Mouse (Mus musculus) heart, embryonic 15.5 days (tissue): Measurements from ENCODE around the gene Actn4. TPM values are rescaled to one million over a fixed set of nuclear protein-coding genes. Genes with fewer than 3 reads are reported as not detected.

Experiments used
- ATAC-seq: fragments of 200-750 bp; cut with Nextera tagmentation; replicated peaks from 2 replicates; pipeline ENCODE4 v1.8.0; 2017; ENCODE audit warnings: low read depth, moderate TSS enrichment; ENCODE audit not compliant: insufficient number of reproducible peaks, insufficient read depth, low FRiP score
- H3K27ac ChIP-seq: fragments of 300-500 bp; sonication (generic); 2 replicates; pipeline ENCODE4 v1.5.1; 2015; ENCODE audit warnings: mild to moderate bottlenecking, inconsistent platforms
- H3K27me3 ChIP-seq: fragments of 300-500 bp; sonication (generic); 2 replicates; pipeline ENCODE4 v1.6.1; 2015; ENCODE audit warnings: inconsistent platforms
- H3K36me3 ChIP-seq: fragments of 300-500 bp; sonication (generic); 2 replicates; pipeline ENCODE4 v1.6.1; 2015; ENCODE audit warnings: mild to moderate bottlenecking, inconsistent platforms
- H3K4me1 ChIP-seq: fragments of 300-500 bp; sonication (generic); replicated peaks from 2 replicates; pipeline ENCODE4 v1.6.1; 2015; ENCODE audit warnings: inconsistent platforms
- H3K4me2 ChIP-seq: fragments of 300-500 bp; sonication (generic); 2 replicates; pipeline ENCODE4 v1.6.1; 2015; ENCODE audit warnings: inconsistent platforms, mild to moderate bottlenecking, moderate library complexity
- H3K4me3 ChIP-seq: fragments of 300-500 bp; sonication (generic); 2 replicates; pipeline ENCODE4 v1.5.1; 2015; ENCODE audit warnings: mild to moderate bottlenecking, inconsistent platforms
- H3K9ac ChIP-seq: fragments of 300-500 bp; sonication (generic); 2 replicates; pipeline ENCODE4 v1.6.1; 2015; ENCODE audit warnings: mild to moderate bottlenecking, inconsistent platforms
- H3K9me3 ChIP-seq: fragments of 300-500 bp; sonication (generic); replicated peaks from 2 replicates; pipeline ENCODE4 v1.6.1; 2016; ENCODE audit warnings: inconsistent platforms
- WGBS: fragments of 180-500 bp; shearing (Covaris S2); methylation state at CpG from one replicate; pipeline ENCODE4 v1.1.7; 2015; ENCODE audit warnings: mixed read lengths; 5-methylcytosine and 5-hydroxymethylcytosine counted together
- polyA plus RNA-seq: library from polyadenylated mRNA; unstranded; fragments of >200 nt; fragmentation: Nextera tagmentation; extraction: Ambion mirVana; gene quantifications from 2 replicates; pipeline ENCODE4 v1.2.1, GENCODE M21; 2015

The Actn4 gene
- polyA plus RNA-seq, 1 experiment from 2014 or later: 236 TPM

DNA sequence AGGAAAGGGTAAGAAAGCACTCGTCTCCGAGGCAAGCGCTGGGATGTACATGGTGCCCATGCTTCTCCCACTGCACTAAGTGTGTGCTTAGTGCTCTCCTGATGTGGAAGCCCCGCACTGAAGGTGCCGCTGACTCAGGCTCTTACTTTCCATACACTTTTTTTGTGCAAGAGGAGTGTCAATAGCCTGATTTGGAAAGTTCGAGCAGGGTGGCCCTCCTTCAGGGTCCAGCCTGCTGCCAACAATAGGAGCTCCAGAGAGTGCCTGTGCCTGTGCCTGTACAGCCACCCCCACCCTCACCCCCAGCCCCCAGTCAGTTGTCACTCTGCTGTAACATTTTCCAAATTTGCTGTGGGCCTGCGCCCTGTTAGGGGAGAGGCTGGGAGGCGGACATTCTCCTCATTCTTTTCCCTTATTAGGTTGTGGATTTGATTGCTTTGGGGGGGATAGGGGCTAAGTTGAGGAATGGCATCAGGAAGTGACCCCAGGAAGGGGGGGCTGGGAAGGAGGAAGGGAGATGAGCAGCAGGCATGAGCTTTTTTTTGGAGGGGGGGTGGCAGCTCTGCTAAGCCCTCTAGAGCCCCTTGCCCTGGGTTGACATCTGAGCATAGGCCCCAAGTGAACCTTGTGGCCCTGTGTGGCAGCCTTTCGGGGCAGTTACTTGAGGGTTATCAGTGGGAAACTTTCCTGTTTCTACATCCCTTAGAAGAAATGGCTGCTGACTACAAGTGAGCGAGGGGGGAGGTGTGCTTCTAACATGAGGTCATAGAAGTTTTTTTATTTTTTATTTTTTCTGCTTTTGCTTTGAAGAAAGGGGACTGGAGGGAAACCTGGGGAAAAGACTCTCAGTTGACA lies 16.5 kb downstream of the Actn4 start:
- no peaks in the 10 kb centered on the region for H3K9me3 ChIP-seq
- H3K9ac ChIP-seq: peak overlapping the region; percentile 46
- no peaks in the 10 kb centered on the region for H3K27me3 ChIP-seq
- 11% methylated on average over 10 of the region's 10 CpGs for WGBS
- peaks cover 95% of the 10 kb centered on the region for H3K4me1 ChIP-seq
- peak; percentile 88 for ATAC-seq
- H3K4me2 ChIP-seq: peak overlapping the region; percentile 45
- peak overlapping the region; percentile 5; the same call in 1 of the 2 replicates for H3K4me3 ChIP-seq
- no peaks in the 10 kb centered on the region for H3K36me3 ChIP-seq
- peak overlapping the region; percentile 97 for H3K27ac ChIP-seq

- H3K9ac ChIP-seq: peak overlapping the region; percentile 46
Observed at GRCm38 (mm10) chr7:28944756-28945415, 17.3 kb downstream of the Actn4 start.

DNA sequence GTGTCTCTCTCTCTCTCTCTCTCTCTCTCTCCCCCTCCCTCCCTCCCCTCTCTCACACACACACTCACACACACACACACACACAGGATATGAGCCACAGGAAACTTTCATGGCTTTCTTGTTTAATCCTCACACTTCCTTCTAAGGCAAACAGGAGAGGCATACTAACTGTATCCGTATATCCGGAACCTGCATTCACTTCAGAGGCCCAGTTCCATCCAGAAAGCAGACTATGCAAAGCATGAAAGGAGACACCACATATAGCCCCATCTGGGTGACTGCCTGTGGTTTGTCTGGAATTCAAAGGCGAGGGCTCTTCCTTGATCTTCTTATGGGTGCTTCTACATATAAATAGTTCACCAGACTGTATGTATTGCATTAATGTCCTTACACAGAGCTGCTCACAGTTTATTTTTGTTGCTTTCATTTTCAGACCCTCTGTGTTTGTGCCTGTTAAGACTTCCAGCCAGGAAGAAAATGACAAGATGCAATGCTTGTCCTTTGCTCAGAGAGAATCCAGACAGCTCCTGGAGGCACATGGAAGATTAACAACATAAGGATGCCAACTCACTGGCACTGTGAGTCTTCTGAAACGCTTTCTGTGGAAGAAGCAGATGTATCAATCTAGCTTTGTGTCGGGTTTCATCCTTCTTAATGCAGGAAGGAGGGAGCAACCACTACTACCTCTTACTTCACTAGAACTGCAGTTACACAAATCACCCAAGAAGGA lies 18.5 kb downstream of the Actn4 start:
- Histone ChIP-seq H3K4me1 (peaks cover 96% of the 10 kb centered on the region), H3K9ac (no peak overlapping the region), H3K27ac (peak overlapping the region; percentile 97), H3K9me3 (no peaks in the 10 kb centered on the region), H3K4me3 (no peak overlapping the region), H3K27me3 (no peaks in the 10 kb centered on the region), H3K36me3 (no peaks in the 10 kb centered on the region), H3K4me2 (no peak overlapping the region)
- 38% methylated on average over 5 of the region's 5 CpGs for WGBS
- ATAC-seq: no peak

More at GRCm38 (mm10) chr7:28944756-28945415, 17.3 kb downstream of the Actn4 start:
- H3K27me3 ChIP-seq: no peaks in the 10 kb centered on the region
- no peaks in the 10 kb centered on the region for H3K9me3 ChIP-seq
- H3K4me1 ChIP-seq: peaks cover 96% of the 10 kb centered on the region
- peak overlapping the region; percentile 97 for H3K27ac ChIP-seq
- no peak for ATAC-seq
- no peak overlapping the region for H3K4me3 ChIP-seq
- peak overlapping the region; percentile 45 for H3K4me2 ChIP-seq
- no peaks in the 10 kb centered on the region for H3K36me3 ChIP-seq
- WGBS: 36% methylated on average over 6 of the region's 6 CpGs

DNA sequence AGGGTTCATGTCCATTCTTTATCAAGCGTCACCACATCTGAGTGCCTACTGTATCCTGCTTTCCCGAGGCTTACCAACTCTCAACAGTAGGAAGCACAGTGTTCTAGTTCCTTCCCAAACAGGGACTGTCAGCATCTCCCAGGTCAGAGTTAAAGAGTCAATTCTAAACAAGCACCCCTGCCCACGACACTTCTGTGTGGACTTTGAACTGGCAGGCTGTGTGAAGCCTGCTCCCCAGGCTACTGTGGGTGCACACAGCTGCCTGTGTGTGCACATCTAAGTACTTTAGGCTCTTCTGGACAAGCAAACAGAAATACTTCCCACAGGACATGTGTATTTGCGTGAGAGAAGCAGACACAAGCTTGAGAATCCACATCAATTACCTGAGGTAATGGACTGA lies 20.6 kb downstream of the Actn4 start:
- peak overlapping the region; percentile 21; the same call in 1 of the 2 replicates for H3K9ac ChIP-seq
- ATAC-seq: no peak
- no peak overlapping the region for H3K4me3 ChIP-seq
- H3K9me3 ChIP-seq: no peaks in the 10 kb centered on the region
- H3K4me1 ChIP-seq: peaks cover 95% of the 10 kb centered on the region
- WGBS: 38% methylated on average over 4 of the region's 4 CpGs
- H3K27me3 ChIP-seq: no peaks in the 10 kb centered on the region
- no peaks in the 10 kb centered on the region for H3K36me3 ChIP-seq
- no peak overlapping the region for H3K4me2 ChIP-seq
- H3K27ac ChIP-seq: peak overlapping the region; percentile 97

GRCm38 (mm10) chr7:28941129-28941528 lies 21.0 kb downstream of the Actn4 start:
- no peak overlapping the region for H3K4me3 ChIP-seq
- H3K27me3 ChIP-seq: no peaks in the 10 kb centered on the region
- H3K4me1 ChIP-seq: peaks cover 95% of the 10 kb centered on the region
- no peak for ATAC-seq
- H3K4me2 ChIP-seq: no peak overlapping the region
- 0 out of 2 replicates have a peak overlapping the region, but pooled peaks have one; percentile 20 for H3K9ac ChIP-seq
- no peaks in the 10 kb centered on the region for H3K36me3 ChIP-seq
- H3K27ac ChIP-seq: peak overlapping the region; percentile 97
- 43% methylated on average over 4 of the region's 4 CpGs for WGBS
- no peaks in the 10 kb centered on the region for H3K9me3 ChIP-seq

DNA sequence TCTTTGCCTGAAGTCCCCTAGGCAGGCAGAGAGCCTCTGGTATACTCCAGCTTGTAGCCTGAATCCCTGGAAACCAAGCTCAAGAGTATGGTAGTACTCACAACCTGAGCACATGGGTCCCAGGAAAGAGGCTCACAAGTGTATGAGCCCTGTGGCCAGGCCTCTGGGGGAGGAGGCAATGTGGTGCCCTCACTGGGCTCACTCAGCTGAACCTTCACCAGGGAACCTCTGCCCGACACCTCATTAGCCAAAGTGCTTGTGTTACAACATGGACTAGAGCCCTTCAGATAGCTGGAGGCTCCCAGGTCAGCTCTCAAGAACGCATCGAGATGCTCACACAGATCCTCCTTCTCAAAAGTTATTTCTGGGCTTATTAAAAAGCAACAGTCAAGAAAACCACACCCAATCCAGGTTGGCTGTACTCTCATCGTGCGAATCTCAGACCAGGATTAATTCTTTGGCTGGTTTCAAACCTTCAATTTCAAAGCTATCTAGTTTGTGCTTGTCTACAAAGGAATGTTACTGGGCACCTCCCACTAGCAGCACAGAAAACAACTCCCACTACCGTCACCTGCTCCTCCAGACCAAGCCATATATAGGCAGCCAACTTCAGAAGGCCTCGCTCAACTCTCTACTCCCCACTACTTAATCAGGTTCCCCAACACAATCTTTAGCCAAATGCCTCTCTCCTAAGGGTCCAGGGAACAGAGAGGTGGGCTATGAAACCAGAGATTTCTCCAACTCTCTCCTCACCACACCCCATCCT lies 22.5 kb downstream of the Actn4 start:
- H3K9ac ChIP-seq: peak overlapping the region; percentile 20
- 44% methylated on average over 7 of the region's 7 CpGs for WGBS

GRCm38 (mm10) chr7:28938654-28939053 lies 23.5 kb downstream of the Actn4 start:
- Histone ChIP-seq H3K4me3 (no peak overlapping the region), H3K9ac (0 out of 2 replicates have a peak overlapping the region, but pooled peaks have one; percentile 20), H3K9me3 (no peaks in the 10 kb centered on the region), H3K4me2 (no peak overlapping the region), H3K4me1 (peaks cover 93% of the 10 kb centered on the region), H3K27me3 (no peaks in the 10 kb centered on the region), H3K36me3 (no peaks in the 10 kb centered on the region), H3K27ac (peak overlapping the region; percentile 97)
- 72% methylated on average over 4 of the region's 4 CpGs for WGBS
- ATAC-seq: no peak

More for the DNA sequence above, 22.5 kb downstream of the Actn4 start:
- ATAC-seq: peak; percentile 59; the same call in 1 of the 2 replicates
- peaks cover 93% of the 10 kb centered on the region for H3K4me1 ChIP-seq
- no peaks in the 10 kb centered on the region for H3K36me3 ChIP-seq
- peak overlapping the region; percentile 97 for H3K27ac ChIP-seq
- 0 out of 2 replicates have a peak overlapping the region, but pooled peaks have one; percentile 17 for H3K4me2 ChIP-seq
- no peaks in the 10 kb centered on the region for H3K27me3 ChIP-seq
- no peak overlapping the region for H3K4me3 ChIP-seq
- no peaks in the 10 kb centered on the region for H3K9me3 ChIP-seq

- Histone ChIP-seq H3K36me3 (no peaks in the 10 kb centered on the region), H3K9me3 (no peaks in the 10 kb centered on the region), H3K27ac (peak overlapping the region; percentile 97), H3K4me3 (no peak overlapping the region), H3K4me2 (peak overlapping the region; percentile 6; the same call in 1 of the 2 replicates), H3K4me1 (peaks cover 90% of the 10 kb centered on the region), H3K9ac (peak overlapping the region; percentile 44), H3K27me3 (no peaks in the 10 kb centered on the region)
- 57% methylated on average over 4 of the region's 4 CpGs for WGBS
- no peak for ATAC-seq
Observed at GRCm38 (mm10) chr7:28936787-28937186, 25.4 kb downstream of the Actn4 start.

DNA sequence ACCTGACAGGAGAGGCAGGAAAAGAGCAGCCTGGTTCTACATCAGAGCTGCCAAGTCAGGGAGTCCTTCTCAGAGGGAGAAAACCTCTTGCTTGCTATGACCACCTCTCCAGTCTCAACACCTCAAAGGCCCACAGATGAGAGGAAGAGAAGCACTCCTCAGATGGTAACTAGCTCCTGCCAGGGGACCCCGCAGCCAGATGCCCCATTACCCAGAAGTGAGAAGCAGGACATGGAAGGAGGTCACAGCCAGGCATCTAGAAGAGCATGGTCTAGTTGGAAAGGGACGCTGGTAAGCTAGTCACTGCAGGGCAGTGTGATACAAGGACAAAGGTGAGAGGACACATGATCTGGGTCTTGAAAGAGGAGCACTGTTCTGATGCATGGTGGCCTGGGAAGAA lies 28.3 kb downstream of the Actn4 start:
- WGBS: 90% methylated on average over 2 of the region's 2 CpGs
- Histone ChIP-seq H3K4me2 (no peak overlapping the region), H3K36me3 (no peaks in the 10 kb centered on the region)

GRCm38 (mm10) chr7:28932421-28933041 lies 29.6 kb downstream of the Actn4 start:
- no peak overlapping the region for H3K4me3 ChIP-seq
- 54% methylated on average over 6 of the region's 6 CpGs for WGBS
- H3K36me3 ChIP-seq: no peaks in the 10 kb centered on the region
- no peaks in the 10 kb centered on the region for H3K27me3 ChIP-seq
- ATAC-seq: no peak
- peak overlapping the region; percentile 65 for H3K27ac ChIP-seq
- H3K9me3 ChIP-seq: no peaks in the 10 kb centered on the region
- H3K9ac ChIP-seq: no peak overlapping the region
- no peak overlapping the region for H3K4me2 ChIP-seq
- H3K4me1 ChIP-seq: peaks cover 80% of the 10 kb centered on the region

More for the DNA sequence above, 28.3 kb downstream of the Actn4 start:
- Histone ChIP-seq H3K4me1 (peaks cover 88% of the 10 kb centered on the region), H3K27me3 (no peaks in the 10 kb centered on the region), H3K27ac (0 out of 2 replicates have a peak overlapping the region, but pooled peaks have one; percentile 20), H3K4me3 (no peak overlapping the region), H3K9ac (no peak overlapping the region), H3K9me3 (no peaks in the 10 kb centered on the region)
- ATAC-seq: no peak
